ENCODE assay signal across 23 mouse cellular contexts in genomic region chr9:122673777-122674176, GRCm38 (mm10).
DNase-seq lines count a peak whose midpoint lies in the region; ATAC-seq and TF ChIP-seq lines count a peak whose summit lies in the region.
"Had no signal": no experiment of that assay in that cellular context is flagged by ENCODE, and none has a peak within 500 bp of the region (broad histone marks: within the 10 kb centered on the region; RNA-seq: fewer than 3 reads in every experiment).

No protein-coding gene starts in this region.

- no peak overlapping the region for H3K4me2 ChIP-seq in heart, embryonic 16.5 days (ENCODE audit: low read depth, low read length)
- H3K4me2 ChIP-seq: hindbrain, embryonic 15.5 days; intestine, embryonic 15.5 days; kidney, embryonic 15.5 days; limb, embryonic 15.5 days; lung, embryonic 14.5 days; midbrain, embryonic 13.5 days; neural tube, embryonic 12.5 days had no signal

- no peaks in the 10 kb centered on the region for H3K79me2 ChIP-seq in heart, adult 2 months (replicated peaks; ENCODE audit: control insufficient read depth, insufficient read depth, low read length)

- no peaks in the 10 kb centered on the region for H3K27me3 ChIP-seq in heart, embryonic 10.5 days (ENCODE audit: insufficient read depth, poor library complexity, severe bottlenecking)
- H3K27me3 ChIP-seq in heart, adult 2 months (ENCODE audit: control insufficient read depth, insufficient read depth, low read length): no peaks in the 10 kb centered on the region
- no peaks in the 10 kb centered on the region for H3K27me3 ChIP-seq in heart, embryonic 16.5 days (ENCODE audit: control insufficient read depth, insufficient read depth, low read length)
- H3K27me3 ChIP-seq: hindbrain, embryonic 15.5 days; intestine, embryonic 15.5 days; kidney, embryonic 15.5 days; limb, embryonic 15.5 days; neural tube, embryonic 12.5 days had no signal

- H3K9me3 ChIP-seq in heart, embryonic 10.5 days: no peaks in the 10 kb centered on the region
- H3K9me3 ChIP-seq in heart, embryonic 16.5 days (replicated peaks; ENCODE audit: control insufficient read depth, low read length): no peaks in the 10 kb centered on the region
- H3K9me3 ChIP-seq: forebrain, embryonic 10.5 days; hindbrain, embryonic 15.5 days; intestine, embryonic 15.5 days; kidney, embryonic 15.5 days; limb, embryonic 15.5 days; megakaryocyte, embryonic 14.5 days; midbrain, embryonic 13.5 days; neural tube, embryonic 12.5 days had no signal

- no peak for DNase-seq in heart, embryonic 10.5 days (ENCODE audit: low spot score)
- DNase-seq in heart, adult 2 months: no peak
- no peak for DNase-seq in heart, postnatal 14 days
- DNase-seq in layer of hippocampus, adult 9-11 months: peak; percentile 32
- DNase-seq in layer of hippocampus, adult 9-10 months (ENCODE audit: low spot score): no peak
- DNase-seq in testis, postnatal 14 days (ENCODE audit: low spot score): no peak
- DNase-seq: adrenal gland, postnatal 36 days; cerebellum, adult 11 months; kidney, postnatal 36 days; left cerebral cortex, postnatal 4 days; lung, embryonic 14.5 days; lung, postnatal 36 days; thymus, postnatal 25 days had no signal

- no peak for TF ChIP-seq EP300 in heart, adult 2 months (IDR thresholded peaks at IDR 0.05; ENCODE audit: insufficient read depth, low read depth, low read length)

- no peak overlapping the region for H3K4me3 ChIP-seq in heart, embryonic 10.5 days
- no peak overlapping the region for H3K4me3 ChIP-seq in heart, adult 2 months
- H3K4me3 ChIP-seq in heart, embryonic 16.5 days (ENCODE audit: low read length): no peak overlapping the region
- H3K4me3 ChIP-seq: forebrain, embryonic 10.5 days; hindbrain, embryonic 15.5 days; intestine, embryonic 15.5 days; kidney, embryonic 15.5 days; limb, embryonic 15.5 days; megakaryocyte, embryonic 14.5 days; midbrain, embryonic 13.5 days; neural tube, embryonic 12.5 days had no signal

- intact Hi-C loops in heart, adult 2 months (cut with DNase I): no loop called here
- intact Hi-C loops in heart, postnatal 14 days (cut with DNase I): no loop called here

- 0 out of 2 replicates have a peak overlapping the region, but pooled peaks have one; percentile 1 for H3K27ac ChIP-seq in heart, embryonic 10.5 days
- H3K27ac ChIP-seq in heart, adult 2 months: no peak overlapping the region
- peak overlapping the region; percentile 43 for H3K27ac ChIP-seq in heart, embryonic 16.5 days (ENCODE audit: low read length)
- H3K27ac ChIP-seq: forebrain, embryonic 10.5 days; hindbrain, embryonic 15.5 days; intestine, embryonic 15.5 days; kidney, embryonic 15.5 days; limb, embryonic 15.5 days; liver, embryonic 14.5 days; midbrain, embryonic 13.5 days; neural tube, embryonic 12.5 days had no signal

- no peaks in the 10 kb centered on the region for H3K36me3 ChIP-seq in heart, embryonic 10.5 days
- no peaks in the 10 kb centered on the region for H3K36me3 ChIP-seq in heart, adult 2 months (ENCODE audit: control insufficient read depth, insufficient read depth, low read length)
- no peaks in the 10 kb centered on the region for H3K36me3 ChIP-seq in heart, embryonic 16.5 days (ENCODE audit: control insufficient read depth, insufficient read depth)
- H3K36me3 ChIP-seq: forebrain, embryonic 10.5 days; intestine, embryonic 15.5 days; kidney, embryonic 15.5 days; limb, embryonic 15.5 days; midbrain, embryonic 13.5 days; neural tube, embryonic 12.5 days had no signal

- no peak for TF ChIP-seq CTCF in heart, adult 2 months (IDR thresholded peaks at IDR 0.05)

- WGBS in heart, embryonic 10.5 days: 53% methylated on average over 3 of the region's 3 CpGs
- WGBS in heart, adult 2 months: 47% methylated on average over 3 of the region's 3 CpGs
- WGBS in heart, embryonic 16.5 days: 52% methylated on average over 3 of the region's 3 CpGs

- ATAC-seq in heart, embryonic 16.5 days (replicated peaks; ENCODE audit: extremely low read depth, insufficient read depth, low FRiP score): peak; percentile 28; the same call in 1 of the 2 replicates
- ATAC-seq: intestine, embryonic 15.5 days; midbrain, embryonic 13.5 days had no signal

- H3K4me1 ChIP-seq in heart, embryonic 10.5 days: peaks cover 30% of the 10 kb centered on the region
- H3K4me1 ChIP-seq in heart, adult 2 months (ENCODE audit: control insufficient read depth, insufficient read depth, low read length): no peaks in the 10 kb centered on the region
- H3K4me1 ChIP-seq in heart, embryonic 16.5 days (ENCODE audit: control insufficient read depth, insufficient read depth, low read length): peaks cover 7% of the 10 kb centered on the region
- H3K4me1 ChIP-seq: intestine, embryonic 15.5 days; limb, embryonic 15.5 days had no signal

- no peak for TF ChIP-seq POLR2A in heart, adult 2 months (IDR thresholded peaks at IDR 0.05; ENCODE audit: insufficient read depth, low read depth, low read length)

- no peak overlapping the region for H3K9ac ChIP-seq in heart, adult 2 months (ENCODE audit: low read depth, low read length)
- no peak overlapping the region for H3K9ac ChIP-seq in heart, embryonic 16.5 days (ENCODE audit: low read length)
- H3K9ac ChIP-seq: hindbrain, embryonic 15.5 days; intestine, embryonic 15.5 days; kidney, embryonic 15.5 days; limb, embryonic 15.5 days; liver, embryonic 14.5 days; lung, embryonic 14.5 days; midbrain, embryonic 13.5 days; neural tube, embryonic 12.5 days had no signal
